Mouse (Mus musculus): Measurements from ENCODE around the gene Abcd2.

Abcd2 gene

GRCm38 (mm10) chr15:91191412-91192222 lies at the start of gene Abcd2:
Gene Abcd2 (minus strand): TSS chr15:91191799.
- peak; percentile 52 for DNase-seq (ENCODE audit: low read depth, low spot score)

- DNase-seq (ENCODE audit: low read depth, low spot score): no peak
Observed at GRCm38 (mm10) chr15:91240683-91241335, 49.2 kb upstream of the Abcd2 start.

DNA sequence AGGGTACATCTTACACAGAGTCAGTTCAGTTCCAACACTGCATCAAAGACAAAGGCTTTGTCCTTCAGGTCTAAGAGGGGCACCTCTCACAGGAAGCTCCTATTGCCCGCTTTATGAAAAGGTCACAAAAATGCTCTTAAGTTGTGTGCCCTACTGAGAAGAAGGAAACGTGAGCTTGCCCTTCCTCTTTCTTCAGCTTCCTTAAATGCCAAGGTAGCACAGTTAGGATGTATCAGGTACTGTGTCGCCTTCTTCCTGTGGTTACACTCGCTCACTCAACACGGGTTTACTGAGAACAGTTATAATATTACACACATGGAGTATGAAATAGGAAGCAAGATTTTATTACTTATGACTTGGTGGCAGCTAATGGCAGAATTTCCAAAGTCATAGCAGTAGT lies 45.7 kb upstream of the Abcd2 start:
- no peak for DNase-seq (ENCODE audit: low read depth, low spot score)

DNA sequence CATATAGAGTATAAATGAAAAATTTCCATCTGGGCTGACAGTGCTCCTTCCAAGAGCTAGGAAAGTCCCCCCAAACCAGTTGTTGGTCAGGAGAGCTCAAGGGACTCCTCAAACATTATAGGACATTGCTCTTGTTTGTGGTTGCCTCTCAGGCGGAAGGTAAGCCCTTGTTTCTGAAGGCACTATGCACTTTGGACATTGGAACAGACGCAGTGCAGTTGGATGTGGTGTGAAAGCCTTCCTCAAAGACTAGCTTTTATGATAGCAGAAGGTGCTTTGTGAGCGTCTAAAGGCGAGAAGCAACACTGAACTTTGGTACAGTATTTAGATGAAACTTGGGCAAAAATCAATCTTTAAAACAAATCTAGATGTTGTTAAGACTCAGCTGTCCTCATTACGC lies 14.9 kb upstream of the Abcd2 start:
- DNase-seq (ENCODE audit: low read depth, low spot score): no peak

DNA sequence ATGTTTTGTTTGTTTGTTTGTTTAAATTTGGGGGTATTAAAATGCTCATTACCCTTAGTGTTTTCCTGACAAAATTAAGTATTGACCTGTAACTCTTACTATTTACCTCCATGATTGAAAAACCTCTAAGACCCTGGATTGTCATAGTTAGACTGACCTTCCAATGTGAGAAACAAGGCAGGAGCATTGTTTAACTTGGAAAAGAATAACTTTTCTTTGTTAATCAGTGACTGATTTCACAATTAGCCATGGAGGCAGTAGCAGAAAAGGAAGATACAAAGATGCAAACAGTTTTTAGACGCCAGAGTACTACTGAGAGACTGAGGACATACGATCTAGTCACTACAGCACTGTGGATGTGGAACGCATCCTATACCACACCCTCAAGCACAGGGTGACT lies 11.9 kb upstream of the Abcd2 start:
- no peak for DNase-seq (ENCODE audit: low read depth, low spot score)

DNA sequence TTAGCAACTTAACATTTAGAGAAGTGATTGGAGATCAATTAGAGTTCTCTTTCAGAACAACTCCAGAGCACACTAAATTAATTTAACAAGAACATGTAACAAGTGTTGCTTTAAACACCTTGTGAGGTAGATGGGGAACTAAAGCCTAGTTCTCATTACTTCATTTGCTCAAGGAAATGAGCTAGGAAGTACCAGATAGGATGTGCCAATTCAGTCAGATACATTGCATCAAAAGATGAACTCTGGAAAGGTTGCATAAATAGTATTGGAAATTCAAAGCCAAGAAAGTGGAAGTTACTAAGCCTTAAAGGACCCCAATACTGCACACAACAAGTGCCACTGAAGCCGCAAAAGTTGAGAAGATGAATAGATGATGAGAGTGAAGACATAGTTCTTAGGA lies 10.9 kb upstream of the Abcd2 start:
- DNase-seq (ENCODE audit: low read depth, low spot score): no peak

DNA sequence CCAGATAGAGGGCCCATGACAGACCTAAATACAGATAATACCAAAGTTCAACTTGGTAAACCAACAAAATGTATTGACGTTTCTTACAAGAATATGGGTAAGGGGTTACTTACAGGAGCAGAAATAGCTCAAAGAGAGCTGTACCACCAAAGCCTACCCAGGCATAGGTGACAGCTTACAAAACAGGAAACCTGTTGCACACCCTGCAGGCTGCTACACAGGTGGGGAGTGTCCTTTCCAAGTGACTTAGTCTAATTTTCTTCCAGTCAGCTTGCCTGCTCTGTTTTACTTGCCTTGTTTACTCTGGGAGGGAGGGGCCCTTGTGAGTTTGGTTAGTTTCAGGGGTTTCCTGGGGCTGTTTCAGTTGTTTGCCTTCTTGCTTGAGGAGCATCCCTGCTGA lies 9.2 kb upstream of the Abcd2 start:
- DNase-seq (ENCODE audit: low read depth, low spot score): no peak

- DNase-seq (ENCODE audit: low read depth, low spot score): no peak
Observed at GRCm38 (mm10) chr15:91199256-91199905, 7.8 kb upstream of the Abcd2 start, which contains the start of gene CN725425. Gene CN725425 (plus strand): TSS chr15:91199494.

- no peak for DNase-seq (ENCODE audit: low read depth, low spot score)
Observed at GRCm38 (mm10) chr15:91192223-91192598, 612 bp upstream of the Abcd2 start.

- no peak for DNase-seq (ENCODE audit: low read depth, low spot score)
Observed at GRCm38 (mm10) chr15:91190519-91191207, 936 bp downstream of the Abcd2 start.

DNA sequence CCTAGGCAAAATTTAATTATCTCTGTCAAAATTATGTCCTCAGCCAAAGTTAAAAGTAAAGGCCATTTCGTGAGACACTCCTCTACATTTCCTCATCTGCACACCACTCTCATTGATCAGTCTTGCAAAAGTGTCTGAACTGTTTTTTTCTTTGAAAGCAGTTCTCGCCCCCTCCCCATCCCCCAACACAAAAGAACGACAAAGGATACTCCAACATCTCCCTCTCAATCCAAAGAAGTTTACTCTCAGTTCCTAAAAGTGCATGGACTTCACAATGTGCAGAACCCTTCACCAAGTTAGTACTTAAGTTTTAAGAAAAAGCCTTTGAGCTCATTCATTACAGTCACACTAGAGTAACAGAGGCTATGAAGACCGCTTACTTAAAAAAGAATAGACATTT lies 1.6 kb downstream of the Abcd2 start:
- DNase-seq (ENCODE audit: low read depth, low spot score): no peak

GRCm38 (mm10) chr15:91186358-91186757 lies 5.2 kb downstream of the Abcd2 start:
- DNase-seq (ENCODE audit: low read depth, low spot score): no peak

GRCm38 (mm10) chr15:91179911-91180622 lies 11.5 kb downstream of the Abcd2 start:
- DNase-seq (ENCODE audit: low read depth, low spot score): no peak

DNA sequence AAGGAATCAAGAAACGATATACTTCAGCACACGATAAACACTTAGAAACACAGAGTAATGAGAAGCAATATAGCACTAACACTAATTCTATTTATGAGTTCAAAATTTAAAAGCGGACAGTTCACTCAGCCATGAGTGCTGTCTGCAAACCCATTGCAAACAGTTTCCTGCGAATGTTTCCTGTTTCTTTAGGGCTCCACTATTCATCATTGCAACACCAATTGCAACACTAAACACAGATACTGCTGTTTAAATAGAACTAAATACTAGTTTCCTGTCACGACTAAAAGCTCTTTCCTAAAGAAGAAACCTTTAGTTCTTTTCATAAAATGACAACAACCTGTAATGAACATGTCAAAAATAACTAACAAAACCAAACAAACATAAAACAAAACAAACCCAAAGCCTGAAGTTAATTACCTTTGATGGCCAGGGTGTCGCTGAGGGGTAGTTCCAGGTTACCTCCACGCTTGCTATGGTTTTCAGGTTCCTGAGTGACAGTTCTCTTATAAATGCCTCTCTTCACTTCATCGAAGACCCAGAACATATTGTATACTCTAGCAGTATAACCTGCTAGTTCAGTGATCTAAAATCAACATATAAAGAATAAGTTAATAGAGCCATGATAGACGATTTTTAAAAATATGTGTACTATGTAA lies 12.8 kb downstream of the Abcd2 start:
- DNase-seq (ENCODE audit: low read depth, low spot score): no peak

GRCm38 (mm10) chr15:91172193-91172592 lies 19.4 kb downstream of the Abcd2 start:
- DNase-seq (ENCODE audit: low read depth, low spot score): no peak

- DNase-seq (ENCODE audit: low read depth, low spot score): no peak
Observed at GRCm38 (mm10) chr15:91171332-91171731, 20.3 kb downstream of the Abcd2 start.

GRCm38 (mm10) chr15:91170602-91171328 lies 20.8 kb downstream of the Abcd2 start:
- no peak for DNase-seq (ENCODE audit: low read depth, low spot score)

GRCm38 (mm10) chr15:91167850-91168562 lies 23.6 kb downstream of the Abcd2 start:
- DNase-seq (ENCODE audit: low read depth, low spot score): no peak

DNA sequence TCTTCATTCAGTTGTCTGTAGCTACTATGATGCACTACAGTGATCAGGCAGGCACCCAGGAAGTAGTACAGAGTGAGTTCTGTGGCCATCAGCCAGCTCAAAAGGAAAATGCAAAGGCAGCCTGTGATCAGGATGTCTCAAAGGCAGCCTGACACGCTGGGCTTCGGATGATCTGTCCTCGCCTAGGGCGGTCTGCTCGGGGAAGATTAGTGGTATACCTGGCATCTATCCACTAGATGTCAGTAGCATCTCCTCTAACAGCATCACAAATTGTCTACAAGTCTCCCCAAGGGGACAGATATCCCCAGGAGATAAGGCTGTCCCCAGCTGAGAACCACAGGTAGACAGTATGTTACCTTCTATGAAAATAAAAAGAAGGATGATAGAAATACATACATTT lies 26.6 kb downstream of the Abcd2 start:
- peak; percentile 43 for DNase-seq (ENCODE audit: low read depth, low spot score)

DNA sequence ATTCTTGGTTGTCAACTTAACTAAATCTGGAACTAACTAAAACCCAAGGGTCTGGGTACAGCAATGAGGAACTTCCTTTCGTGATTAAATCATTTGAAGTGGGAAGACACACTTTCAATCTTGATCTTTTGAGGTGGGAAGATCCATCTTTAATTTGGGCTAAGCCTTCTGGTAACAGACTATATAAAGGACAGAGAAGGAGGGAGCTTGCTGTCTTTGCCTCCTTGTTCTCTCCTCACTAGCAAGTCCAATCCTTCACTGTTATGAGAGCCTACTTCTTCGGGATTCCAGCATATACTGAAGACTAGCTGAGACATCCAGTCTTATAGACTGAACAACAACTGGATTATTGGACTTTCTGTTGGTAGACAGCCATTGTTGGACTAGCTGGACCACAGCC lies 28.1 kb downstream of the Abcd2 start:
- no peak for DNase-seq (ENCODE audit: low read depth, low spot score)
